Mouse (Mus musculus): Measurements from ENCODE around the gene Ces2f. TPM values are rescaled to one million over a fixed set of nuclear protein-coding genes. Genes with fewer than 3 reads are reported as not detected.

Ces2f gene
- polyA plus RNA-seq, 1 experiment from 2014 or later, result not detected

DNA sequence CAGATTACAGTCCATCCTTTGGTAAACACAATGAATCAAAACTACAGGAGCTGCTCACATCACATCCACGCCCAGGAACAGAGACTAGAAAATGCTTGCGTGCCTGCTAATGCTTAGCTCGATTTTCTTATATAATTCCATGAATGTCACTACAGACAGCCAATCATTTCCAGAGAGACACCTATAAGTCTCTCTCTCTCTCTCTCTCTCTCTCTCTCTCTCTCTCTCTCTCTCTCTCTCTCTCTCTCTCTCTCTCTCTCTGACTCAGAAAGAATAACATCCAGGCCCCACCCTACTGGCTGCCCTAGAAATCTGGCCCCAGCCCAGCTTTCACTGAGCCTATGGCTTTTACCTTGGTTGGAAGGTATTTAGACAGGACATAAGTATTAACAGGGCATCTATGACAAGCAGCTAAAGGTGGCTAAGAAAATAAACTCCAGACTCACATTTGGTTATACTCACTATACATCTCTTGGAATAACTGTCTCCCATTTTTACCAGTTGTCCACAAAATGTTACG, 16.3 kb downstream of the Ces2f start:
- peaks cover 21% of the 10 kb centered on the region for H3K27me3 ChIP-seq
- no peak for ATAC-seq

DNA sequence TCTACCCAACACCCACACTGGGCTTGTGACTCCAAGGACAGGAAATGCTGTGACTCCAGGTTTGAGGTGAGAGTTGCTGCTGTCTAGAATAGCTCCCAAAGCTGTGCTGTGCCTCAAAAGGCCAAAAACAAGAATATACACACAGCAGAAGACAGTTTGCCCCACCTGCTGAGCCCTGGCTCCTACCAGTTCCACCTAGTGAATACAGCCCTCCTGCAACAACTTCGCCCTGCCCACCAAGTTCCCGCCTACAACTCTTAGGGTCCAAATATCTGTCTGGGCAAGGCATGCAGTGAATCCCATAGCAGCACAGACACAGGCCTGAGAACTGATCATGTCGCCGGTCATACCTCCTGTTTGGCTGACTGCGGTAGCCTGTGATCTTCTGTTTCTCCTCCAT, 37.0 kb downstream of the Ces2f start:
- H3K27me3 ChIP-seq, result peaks cover 16% of the 10 kb centered on the region
- DNase-seq (ENCODE audit: low read depth, low spot score) (no peak), ATAC-seq (no peak)
- no peak for TF ChIP-seq CTCF (IDR thresholded peaks at IDR 0.05)
- ChIA-PET POLR2A (no interaction called here), CTCF (no interaction called here)
- in situ Hi-C loops (cut with MboI; ENCODE audit: low pct_unique_long_range_greater_than_20kb), result no loop called here

More for the DNA sequence above, 16.3 kb downstream of the Ces2f start:
- POLR2A ChIA-PET, result no interaction called here
- DNase-seq (ENCODE audit: low read depth, low spot score), result no peak
- no peak for TF ChIP-seq CTCF (IDR thresholded peaks at IDR 0.05)
- in situ Hi-C loops (cut with MboI; ENCODE audit: low pct_unique_long_range_greater_than_20kb), result no loop called here
- CTCF ChIA-PET, result interaction anchor here (1.2 kb wide), 1 partner anchor 8 kb away, joined by 4 read pairs; no protein-coding TSS in a partner anchor

DNA sequence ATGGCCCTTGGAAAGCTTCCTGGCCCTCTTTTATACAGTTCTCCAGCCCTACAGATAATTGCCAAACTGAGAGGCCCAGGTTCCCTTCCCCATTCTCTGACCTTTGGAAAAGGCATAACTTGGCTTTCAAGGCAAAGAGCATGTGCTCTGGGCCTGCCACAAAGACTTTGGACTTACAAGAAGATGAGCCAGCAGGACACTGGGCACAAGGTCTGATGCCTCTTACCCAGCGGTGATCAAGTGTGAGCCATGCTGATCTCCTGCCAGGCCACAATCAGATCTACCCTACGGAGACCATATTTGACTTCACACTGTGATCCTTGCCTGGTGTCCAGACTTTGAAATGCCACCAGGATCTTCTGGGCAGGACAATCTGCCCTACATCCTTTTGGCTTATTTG, 37.8 kb downstream of the Ces2f start:
- no peak for TF ChIP-seq CTCF (IDR thresholded peaks at IDR 0.05)
- peaks cover 16% of the 10 kb centered on the region for H3K27me3 ChIP-seq
- no peak for ATAC-seq
- in situ Hi-C loops (cut with MboI; ENCODE audit: low pct_unique_long_range_greater_than_20kb), result no loop called here
- ChIA-PET POLR2A (no interaction called here), CTCF (no interaction called here)
- DNase-seq (ENCODE audit: low read depth, low spot score), result no peak

GRCm38 (mm10) chr8:104998191-104998590, 51.0 kb downstream of the Ces2f start:
- TF ChIP-seq CTCF (IDR thresholded peaks at IDR 0.05), result no peak
- no peak for ATAC-seq
- DNase-seq (ENCODE audit: low read depth, low spot score), result no peak
- H3K27me3 ChIP-seq, result peaks cover 16% of the 10 kb centered on the region
- in situ Hi-C loops (cut with MboI; ENCODE audit: low pct_unique_long_range_greater_than_20kb), result no loop called here
- POLR2A ChIA-PET, result no interaction called here
- CTCF ChIA-PET, result no interaction called here

GRCm38 (mm10) chr8:104999183-104999582, 52.0 kb downstream of the Ces2f start:
- no peak for ATAC-seq
- CTCF ChIA-PET, result no interaction called here
- peaks cover 15% of the 10 kb centered on the region for H3K27me3 ChIP-seq
- POLR2A ChIA-PET, result no interaction called here
- no peak for TF ChIP-seq CTCF (IDR thresholded peaks at IDR 0.05)
- in situ Hi-C loops (cut with MboI; ENCODE audit: low pct_unique_long_range_greater_than_20kb), result no loop called here
- no peak for DNase-seq (ENCODE audit: low read depth, low spot score)

GRCm38 (mm10) chr8:105000586-105000985, 53.4 kb downstream of the Ces2f start, which contains the start of gene Ces2h:
Ces2h (plus strand) TSS chr8:105000853.
- ATAC-seq (no peak), DNase-seq (ENCODE audit: low read depth, low spot score) (no peak)
- ChIA-PET POLR2A (no interaction called here), CTCF (no interaction called here)
- peaks cover 7% of the 10 kb centered on the region for H3K27me3 ChIP-seq
- in situ Hi-C loops (cut with MboI; ENCODE audit: low pct_unique_long_range_greater_than_20kb), result no loop called here
- no peak for TF ChIP-seq CTCF (IDR thresholded peaks at IDR 0.05)

Other genes starting within 250 kb of the Ces2f start
- not detected for gene Ces2a, start 213.4 kb upstream of the Ces2f start, polyA plus RNA-seq (2021)
- gene Ces2b, start 115.8 kb upstream of the Ces2f start, polyA plus RNA-seq (2021), result not detected
- gene Ces2c, start 100.3 kb upstream of the Ces2f start, polyA plus RNA-seq (2021), result not detected
- gene Ces2e, start 21.1 kb upstream of the Ces2f start, polyA plus RNA-seq (2021), result not detected
- gene Ces2g, start 14.4 kb downstream of the Ces2f start, polyA plus RNA-seq (2021), result not detected
- not detected for gene Ces2h, start 53.5 kb downstream of the Ces2f start, polyA plus RNA-seq (2021)
- gene Ces3a, start 101.2 kb downstream of the Ces2f start, polyA plus RNA-seq (2021), result not detected
- gene Ces3b, start 136.4 kb downstream of the Ces2f start, polyA plus RNA-seq (2021), result not detected
- not detected for gene Ces4a, start 184.4 kb downstream of the Ces2f start, polyA plus RNA-seq (2021)
- gene Cbfb, start 223.3 kb downstream of the Ces2f start, polyA plus RNA-seq (2021), result 64.4 TPM